Mouse (Mus musculus): ENCODE data around the gene Zfp119b.

DNA sequence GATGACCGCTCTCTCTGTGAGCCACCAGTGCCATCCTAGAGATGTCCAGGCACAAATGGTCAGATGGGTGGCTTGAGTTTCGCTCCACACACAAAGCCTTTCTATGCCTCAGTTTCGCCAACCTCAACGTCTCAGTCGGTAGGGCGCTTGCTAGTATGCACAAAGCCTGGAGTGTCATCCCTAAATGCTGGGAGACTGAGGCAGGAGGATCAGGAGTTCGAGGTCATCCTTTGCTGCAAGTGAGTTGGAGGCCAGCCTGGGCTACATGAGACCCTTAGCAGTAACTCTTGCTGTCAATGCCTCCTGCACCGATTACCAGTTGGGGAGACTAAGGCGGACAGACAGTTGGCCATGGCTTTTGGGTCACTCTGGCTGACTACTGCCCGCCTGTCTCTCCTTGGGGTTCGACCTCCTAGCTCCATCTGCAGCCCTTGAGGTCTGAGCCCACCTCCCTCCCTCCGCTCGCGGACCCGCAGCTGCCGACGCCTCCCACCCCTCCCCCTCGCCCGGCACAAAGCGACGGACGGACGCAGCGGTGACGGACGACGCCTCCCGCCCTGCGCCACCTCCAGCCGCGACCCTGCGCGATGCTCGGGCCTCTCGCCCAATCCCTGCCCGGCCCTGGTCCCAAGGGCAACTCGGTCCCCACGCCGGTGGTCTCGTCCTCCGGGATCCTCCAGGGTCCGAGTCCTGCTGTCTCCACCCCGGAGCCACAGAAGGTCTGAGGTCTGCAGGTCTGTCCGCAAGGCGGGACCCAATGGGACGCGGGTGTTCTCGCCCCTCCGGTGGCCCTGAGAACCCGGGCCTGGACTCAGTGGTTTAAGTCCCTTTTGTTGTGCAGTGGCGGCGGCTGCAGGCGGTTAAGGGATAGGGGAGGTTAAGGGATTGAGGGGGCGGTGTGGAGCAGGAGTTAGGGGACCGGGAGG lies 20.9 kb upstream of the Zfp119b start, which contains the start of gene Shd:
- TF ChIP-seq CTCF (IDR thresholded peaks at IDR 0.05; ENCODE audit: low read depth), result no peak
- TF ChIP-seq EP300 (IDR thresholded peaks at IDR 0.05; ENCODE audit: low read depth), result no peak
